Mouse (Mus musculus) hindbrain, embryonic 15.5 days (tissue): ENCODE measurements around the gene Ppil2. TPM values are rescaled to one million over a fixed set of nuclear protein-coding genes. Genes with fewer than 3 reads are reported as not detected.

Experiments used
- ATAC-seq: fragments of 200-750 bp; cut with Nextera tagmentation; 2 replicates; pipeline ENCODE4 v1.8.0; 2017; ENCODE audit warnings: low read depth, moderate number of reproducible peaks, moderate TSS enrichment; ENCODE audit not compliant: low FRiP score
- H3K27ac ChIP-seq: fragments of 300-500 bp; sonication (generic); replicated peaks from 2 replicates; pipeline ENCODE4 v1.5.1; 2015; ENCODE audit warnings: mild to moderate bottlenecking, inconsistent platforms
- H3K27me3 ChIP-seq: fragments of 300-500 bp; sonication (generic); 2 replicates; pipeline ENCODE4 v1.6.1; 2015; ENCODE audit warnings: control low read depth, inconsistent platforms
- H3K36me3 ChIP-seq: fragments of 300-500 bp; sonication (generic); 2 replicates; pipeline ENCODE4 v1.6.1; 2015; ENCODE audit warnings: control low read depth, inconsistent platforms
- H3K4me1 ChIP-seq: fragments of 300-500 bp; sonication (generic); replicated peaks from 2 replicates; pipeline ENCODE4 v1.6.1; 2015; ENCODE audit warnings: control low read depth, inconsistent platforms
- H3K4me2 ChIP-seq: fragments of 300-500 bp; sonication (generic); 2 replicates; pipeline ENCODE4 v1.6.1; 2015; ENCODE audit warnings: moderate library complexity, mild to moderate bottlenecking, inconsistent platforms
- H3K4me3 ChIP-seq: fragments of 300-500 bp; sonication (generic); 2 replicates; pipeline ENCODE4 v1.5.1; 2015; ENCODE audit warnings: mild to moderate bottlenecking, inconsistent platforms
- H3K9ac ChIP-seq: fragments of 300-500 bp; sonication (generic); 2 replicates; pipeline ENCODE4 v1.6.1; 2015; ENCODE audit warnings: inconsistent platforms
- H3K9me3 ChIP-seq: fragments of 300-500 bp; sonication (generic); 2 replicates; pipeline ENCODE4 v1.6.1; 2016; ENCODE audit warnings: control low read depth, inconsistent platforms
- WGBS: fragments of 180-500 bp; shearing (Covaris S2); methylation state at CpG from one replicate; pipeline ENCODE4 v1.1.7; 2015; 5-methylcytosine and 5-hydroxymethylcytosine counted together
- polyA plus RNA-seq: library from polyadenylated mRNA; unstranded; fragments of >200 nt; fragmentation: Nextera tagmentation; extraction: Ambion mirVana; gene quantifications from 2 replicates; pipeline ENCODE4 v1.2.1, GENCODE M21; 2015

Ppil2 gene
- polyA plus RNA-seq, 1 experiment from 2014 or later: 142 TPM

- peak overlapping the region; percentile 84 for H3K27ac ChIP-seq
- WGBS: 4% methylated on average over 43 of the region's 43 CpGs
- no peaks in the 10 kb centered on the region for H3K9me3 ChIP-seq
- H3K27me3 ChIP-seq: no peaks in the 10 kb centered on the region
- H3K36me3 ChIP-seq: no peaks in the 10 kb centered on the region
- peak overlapping the region; percentile 92 for H3K4me3 ChIP-seq
- H3K9ac ChIP-seq: peak overlapping the region; percentile 80
- H3K4me1 ChIP-seq: peaks cover 18% of the 10 kb centered on the region
- peak overlapping the region; percentile 99 for H3K4me2 ChIP-seq
- peak; percentile 4; the same call in 1 of the 2 replicates for ATAC-seq
Observed at GRCm38 (mm10) chr16:17131191-17132088, 20.4 kb upstream of the Ppil2 start.

GRCm38 (mm10) chr16:17127292-17127691 lies 16.2 kb upstream of the Ppil2 start:
- Histone ChIP-seq H3K9me3 (no peaks in the 10 kb centered on the region), H3K4me1 (peaks cover 33% of the 10 kb centered on the region), H3K27ac (no peak overlapping the region), H3K36me3 (no peaks in the 10 kb centered on the region), H3K27me3 (no peaks in the 10 kb centered on the region), H3K4me2 (no peak overlapping the region), H3K4me3 (no peak overlapping the region), H3K9ac (no peak overlapping the region)
- 100% methylated on average over 1 of the region's 1 CpGs for WGBS
- ATAC-seq: no peak

- no peaks in the 10 kb centered on the region for H3K27me3 ChIP-seq
- H3K4me1 ChIP-seq: peaks cover 25% of the 10 kb centered on the region
- H3K36me3 ChIP-seq: no peaks in the 10 kb centered on the region
- peak within 1 kb of the TSS; percentile 38 for H3K9ac ChIP-seq
- H3K4me2 ChIP-seq: peak within 1 kb of the TSS; percentile 89
- peak; percentile 89 for ATAC-seq
- H3K4me3 ChIP-seq: peak within 1 kb of the TSS; percentile 47
- H3K27ac ChIP-seq: no peak within 1 kb of the TSS
- H3K9me3 ChIP-seq: no peaks in the 10 kb centered on the region
- WGBS: under 1% methylated on average over 25 of the region's 25 CpGs
Observed at GRCm38 (mm10) chr16:17124871-17125520, 13.9 kb upstream of the Ppil2 start, which contains the start of gene 2610318N02Rik. Gene 2610318N02Rik (minus strand): TSS chr16:17125167.

DNA sequence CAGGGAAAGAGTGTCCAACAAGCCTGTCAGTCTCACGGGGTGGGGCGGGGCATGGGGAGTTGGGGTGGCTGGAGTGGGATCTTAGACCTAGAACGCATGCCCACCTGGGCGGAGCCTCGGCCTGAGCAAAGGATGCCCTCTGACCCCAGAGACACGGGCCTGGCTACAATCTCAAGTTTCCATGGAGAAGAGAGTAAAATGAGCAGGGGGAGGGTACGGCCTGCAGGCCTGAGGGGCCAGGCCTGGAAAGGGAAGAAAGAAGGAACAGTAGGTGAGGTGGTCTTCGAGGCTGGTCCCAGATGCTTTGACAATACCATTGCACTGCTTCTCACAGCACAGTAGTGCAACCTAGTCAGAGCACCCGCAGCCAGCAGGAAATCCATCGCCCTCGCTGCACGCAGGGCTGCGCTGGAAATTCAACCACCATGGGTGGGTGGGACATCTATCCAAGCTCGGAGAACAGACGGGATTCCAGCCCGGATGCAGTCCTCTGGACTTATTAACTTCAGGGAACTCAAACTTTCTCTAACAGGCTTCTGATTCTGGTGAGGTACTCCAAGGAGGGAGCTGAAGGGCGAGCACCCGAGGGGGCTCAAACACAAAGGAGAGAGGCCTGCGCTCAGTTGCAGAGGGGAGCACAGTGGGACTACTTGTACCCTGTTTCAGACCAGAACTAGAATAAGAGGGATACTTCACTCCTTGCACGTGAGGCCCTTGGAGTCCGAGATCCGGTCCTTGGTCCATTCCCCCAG lies 13.2 kb upstream of the Ppil2 start:
- Histone ChIP-seq H3K36me3 (no peaks in the 10 kb centered on the region), H3K4me1 (peaks cover 25% of the 10 kb centered on the region), H3K9me3 (no peaks in the 10 kb centered on the region), H3K4me3 (peak overlapping the region; percentile 47), H3K4me2 (peak overlapping the region; percentile 89), H3K9ac (peak overlapping the region; percentile 38), H3K27me3 (no peaks in the 10 kb centered on the region), H3K27ac (no peak overlapping the region)
- under 1% methylated on average over 22 of the region's 22 CpGs for WGBS
- ATAC-seq: peak; percentile 42

DNA sequence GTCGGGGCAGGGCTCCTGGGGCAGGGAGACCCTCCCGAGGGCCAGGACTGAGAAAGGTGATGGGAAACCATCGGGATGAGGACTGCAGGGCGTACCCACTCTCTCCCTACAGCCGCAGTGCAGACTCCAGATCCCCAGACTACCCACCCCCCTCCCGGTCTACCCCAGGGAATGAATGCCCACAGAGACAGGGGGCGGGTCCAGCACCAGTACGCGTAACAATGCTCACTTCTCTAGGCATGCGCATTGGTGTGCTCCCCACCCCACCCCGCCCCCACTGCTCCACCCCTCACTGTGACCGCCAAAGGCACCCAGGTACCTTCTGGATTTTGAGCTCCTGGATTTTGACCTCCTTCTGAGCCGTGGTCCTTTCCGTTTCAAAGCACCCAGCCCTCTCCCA lies 10.5 kb upstream of the Ppil2 start:
- no peaks in the 10 kb centered on the region for H3K9me3 ChIP-seq
- H3K9ac ChIP-seq: 0 out of 2 replicates have a peak overlapping the region, but pooled peaks have one; percentile 10
- ATAC-seq: peak; percentile 36; the same call in 1 of the 2 replicates
- H3K27ac ChIP-seq: no peak overlapping the region
- peaks cover 25% of the 10 kb centered on the region for H3K4me1 ChIP-seq
- WGBS: 43% methylated on average over 14 of the region's 14 CpGs
- H3K4me2 ChIP-seq: peak overlapping the region; percentile 48
- H3K36me3 ChIP-seq: no peaks in the 10 kb centered on the region
- peak overlapping the region; percentile 18; the same call in 1 of the 2 replicates for H3K4me3 ChIP-seq
- H3K27me3 ChIP-seq: no peaks in the 10 kb centered on the region

GRCm38 (mm10) chr16:17117309-17117799 lies 6.3 kb upstream of the Ppil2 start:
- Histone ChIP-seq H3K36me3 (no peaks in the 10 kb centered on the region), H3K4me3 (no peak overlapping the region), H3K9ac (no peak overlapping the region), H3K27ac (no peak overlapping the region), H3K4me1 (0 out of 2 replicates have a peak, but pooled peaks cover 4% of the 10 kb centered on the region), H3K9me3 (no peaks in the 10 kb centered on the region), H3K4me2 (no peak overlapping the region), H3K27me3 (no peaks in the 10 kb centered on the region)
- ATAC-seq: no peak
- WGBS: 87% methylated on average over 5 of the region's 5 CpGs

GRCm38 (mm10) chr16:17104600-17104999 lies 6.5 kb downstream of the Ppil2 start:
- no peaks in the 10 kb centered on the region for H3K27me3 ChIP-seq
- H3K9me3 ChIP-seq: no peaks in the 10 kb centered on the region
- H3K27ac ChIP-seq: no peak overlapping the region
- H3K36me3 ChIP-seq: peaks cover 36% of the 10 kb centered on the region
- H3K4me2 ChIP-seq: no peak overlapping the region
- WGBS: 79% methylated on average over 4 of the region's 4 CpGs
- H3K9ac ChIP-seq: no peak overlapping the region
- peaks cover 7% of the 10 kb centered on the region for H3K4me1 ChIP-seq
- no peak overlapping the region for H3K4me3 ChIP-seq
- no peak for ATAC-seq

- WGBS: 66% methylated on average over 7 of the region's 7 CpGs
- H3K4me1 ChIP-seq: 0 out of 2 replicates have a peak, but pooled peaks cover 5% of the 10 kb centered on the region
- H3K36me3 ChIP-seq: peaks cover 40% of the 10 kb centered on the region
- no peak overlapping the region for H3K27ac ChIP-seq
- H3K4me3 ChIP-seq: no peak overlapping the region
- peak; percentile 59 for ATAC-seq
- no peaks in the 10 kb centered on the region for H3K9me3 ChIP-seq
- no peak overlapping the region for H3K4me2 ChIP-seq
- no peaks in the 10 kb centered on the region for H3K27me3 ChIP-seq
- H3K9ac ChIP-seq: no peak overlapping the region
Observed at GRCm38 (mm10) chr16:17102630-17103220, 8.3 kb downstream of the Ppil2 start.

- Histone ChIP-seq H3K36me3 (peaks cover 62% of the 10 kb centered on the region), H3K4me1 (no peaks in the 10 kb centered on the region), H3K9me3 (no peaks in the 10 kb centered on the region), H3K27me3 (no peaks in the 10 kb centered on the region), H3K4me2 (no peak overlapping the region), H3K4me3 (no peak overlapping the region), H3K27ac (no peak overlapping the region), H3K9ac (no peak overlapping the region)
- WGBS: over 99% methylated on average over 3 of the region's 3 CpGs
- no peak for ATAC-seq
Observed at GRCm38 (mm10) chr16:17096938-17097337, 14.1 kb downstream of the Ppil2 start.

GRCm38 (mm10) chr16:17088346-17088745 lies 22.7 kb downstream of the Ppil2 start:
- no peaks in the 10 kb centered on the region for H3K4me1 ChIP-seq
- H3K9me3 ChIP-seq: no peaks in the 10 kb centered on the region
- peaks cover 68% of the 10 kb centered on the region for H3K36me3 ChIP-seq
- H3K27ac ChIP-seq: no peak overlapping the region
- no peak overlapping the region for H3K4me2 ChIP-seq
- H3K27me3 ChIP-seq: no peaks in the 10 kb centered on the region
- H3K9ac ChIP-seq: no peak overlapping the region
- no peak for ATAC-seq
- 74% methylated on average over 3 of the region's 3 CpGs for WGBS
- H3K4me3 ChIP-seq: no peak overlapping the region

GRCm38 (mm10) chr16:17086669-17087193 lies 24.3 kb downstream of the Ppil2 start:
- H3K4me3 ChIP-seq: no peak overlapping the region
- H3K9ac ChIP-seq: no peak overlapping the region
- H3K36me3 ChIP-seq: peaks cover 64% of the 10 kb centered on the region
- no peak overlapping the region for H3K27ac ChIP-seq
- WGBS: 71% methylated on average over 13 of the region's 13 CpGs
- H3K4me2 ChIP-seq: no peak overlapping the region
- no peaks in the 10 kb centered on the region for H3K9me3 ChIP-seq
- ATAC-seq: no peak
- H3K27me3 ChIP-seq: no peaks in the 10 kb centered on the region
- no peaks in the 10 kb centered on the region for H3K4me1 ChIP-seq
